ENCODE assay signal across 18 mouse cellular contexts in genomic region chr2:73818742-73819141, GRCm38 (mm10). TPM values are rescaled to one million over a fixed set of nuclear protein-coding genes. Genes with fewer than 3 reads are reported as not detected.
DNase-seq lines count a peak whose midpoint lies in the region; ATAC-seq and TF ChIP-seq lines count a peak whose summit lies in the region.
"Had no signal": no experiment of that assay in that cellular context is flagged by ENCODE, and none has a peak within 500 bp of the region (broad histone marks: within the 10 kb centered on the region; RNA-seq: fewer than 3 reads in every experiment).

No protein-coding gene starts in this region.

- H3K27ac ChIP-seq in layer of hippocampus, adult 2 months, result no peak overlapping the region
- H3K27ac ChIP-seq: hindbrain, embryonic 12.5 days had no signal

- no peak for DNase-seq in layer of hippocampus, adult 2 months (ENCODE audit: low spot score in 2 of 2)
- DNase-seq in layer of hippocampus, adult 11-12 months (ENCODE audit: low spot score), result no peak
- DNase-seq in 416B (ENCODE audit: low read depth), result peak; percentile 28
- DNase-seq in ES-CJ7 (ENCODE audit: low read depth, low spot score), result peak; percentile 32
- no peak for DNase-seq in adrenal gland, postnatal 25 days
- DNase-seq in left cerebral cortex, postnatal 4 days, result no peak
- DNase-seq: adrenal gland, adult 8-10 months; cerebellum, adult 9-11 months; gastrocnemius, postnatal 10 days; kidney, postnatal 14 days had no signal

- H3K4me3 ChIP-seq in layer of hippocampus, adult 2 months, result no peak overlapping the region
- H3K4me3 ChIP-seq: erythroblast, embryonic 14.5 days; hindbrain, embryonic 12.5 days; myocyte had no signal

- TF ChIP-seq CTCF in layer of hippocampus, adult 2 months (conservative IDR thresholded peaks at IDR 0.05), result 0 out of 2 replicates have a peak, but pooled peaks have one; percentile 3

- intact Hi-C loops in left cerebral cortex, postnatal 4 days (cut with DNase I), result loop anchor here (10.0 kb wide), 1 partner anchor 56 kb away; no protein-coding TSS in a partner anchor

- ATAC-seq in erythroid progenitor cell, adult 5-6 weeks (replicated peaks; ENCODE audit: low FRiP score, poor library complexity, severe bottlenecking), result 0 out of 2 replicates have a peak, but pooled peaks have one; percentile 25
- ATAC-seq in monocyte, adult 5-6 weeks (replicated peaks; ENCODE audit: insufficient number of reproducible peaks, low FRiP score, low TSS enrichment, poor library complexity, severe bottlenecking), result no peak
- ATAC-seq: forebrain, embryonic 16.5 days; intestine, postnatal 0 days had no signal

RNA-seq across cellular contexts. Expression of gene Chn1, which starts 43.6 kb away (rescaled TPM):
- total RNA-seq in layer of hippocampus, adult 2 months (2021), result 1,000 to 10,000 TPM; 1,742 to 1,751 TPM
- total RNA-seq in erythroid progenitor cell, adult 5-6 weeks (2015; ENCODE audit: low replicate concordance), result not detected in 2 replicates
- total RNA-seq in erythroid progenitor cell, adult 5-6 weeks (2017; ENCODE audit: low replicate concordance), result not detected in 2 replicates
- 11.3 and 13.2 TPM in 2 replicates for total RNA-seq in adrenal gland, postnatal 25 days (2021)
- 0.11 TPM in 1 of 3 replicates, not detected in the others for total RNA-seq in monocyte, adult 5-6 weeks (2017)
- total RNA-seq in left cerebral cortex, postnatal 4 days (2021), result 100 to 1,000 TPM; 262 to 289 TPM
- total RNA-seq: neutrophil, adult 5-6 weeks had no signal

Comparison
In these comparisons a context has a peak if more than half of its experiments do, and no peak if none do; other contexts are left out.
1. DNase-seq: peak in 416B (single experiment) and ES-CJ7 (single experiment); none in layer of hippocampus, adult 2 months (0 of 2), layer of hippocampus, adult 11-12 months (single experiment), adrenal gland, postnatal 25 days (single experiment) and left cerebral cortex, postnatal 4 days (single experiment).
2. RNA of gene Chn1, which starts 43.6 kb away (total RNA-seq): 1,742 to 1,751 TPM in layer of hippocampus, adult 2 months and 262 to 289 TPM in left cerebral cortex, postnatal 4 days; 11.3 to 13.2 TPM in adrenal gland, postnatal 25 days, not detected in erythroid progenitor cell, adult 5-6 weeks and 0.11 TPM in monocyte, adult 5-6 weeks; every median in the first group is over 10 times any median in the second.